Mouse (Mus musculus): Measurements from ENCODE around the gene Smtn.
A peak's percentile ranks its signal among the peaks of the same experiment; 100 is the strongest.

Gene Smtn

GRCm38 (mm10) chr11:3540451-3541085, at the start of gene Smtn:
TSS of gene Smtn (minus strand) at chr11:3540612.
- peak; percentile 90 for DNase-seq

GRCm38 (mm10) chr11:3588036-3588672, 47.7 kb upstream of the Smtn start:
- no peak for DNase-seq

GRCm38 (mm10) chr11:3587350-3587749, 46.9 kb upstream of the Smtn start:
- peak; percentile 92 for DNase-seq

GRCm38 (mm10) chr11:3585983-3586618, 45.7 kb upstream of the Smtn start:
- no peak for DNase-seq

- no peak for DNase-seq
Measured at GRCm38 (mm10) chr11:3583127-3583526, 42.7 kb upstream of the Smtn start.

GRCm38 (mm10) chr11:3581908-3582307, 41.5 kb upstream of the Smtn start:
- no peak for DNase-seq

GRCm38 (mm10) chr11:3580306-3581084, 40.1 kb upstream of the Smtn start:
- DNase-seq: peak; percentile 92

- DNase-seq: peak; percentile 90
Measured at GRCm38 (mm10) chr11:3578050-3578725, 37.8 kb upstream of the Smtn start.

GRCm38 (mm10) chr11:3575238-3575637, 34.8 kb upstream of the Smtn start:
- peak; percentile 98 for DNase-seq

- DNase-seq: peak; percentile 100
Measured at GRCm38 (mm10) chr11:3573092-3573491, 32.7 kb upstream of the Smtn start.

GRCm38 (mm10) chr11:3572181-3572580, 31.8 kb upstream of the Smtn start:
- peak; percentile 96 for DNase-seq

GRCm38 (mm10) chr11:3570321-3570720, 29.9 kb upstream of the Smtn start:
- DNase-seq: peak; percentile 93

- no peak for DNase-seq
Measured at GRCm38 (mm10) chr11:3567896-3568295, 27.5 kb upstream of the Smtn start.

GRCm38 (mm10) chr11:3566018-3566417, 25.6 kb upstream of the Smtn start:
- DNase-seq: no peak

GRCm38 (mm10) chr11:3564451-3564850, 24.0 kb upstream of the Smtn start:
- peak; percentile 94 for DNase-seq

GRCm38 (mm10) chr11:3563853-3564252, 23.4 kb upstream of the Smtn start:
- peak; percentile 89 for DNase-seq

- DNase-seq: peak; percentile 96
Measured at GRCm38 (mm10) chr11:3560202-3560601, 19.8 kb upstream of the Smtn start.

- no peak for DNase-seq
Measured at GRCm38 (mm10) chr11:3557852-3558251, 17.4 kb upstream of the Smtn start.

GRCm38 (mm10) chr11:3554976-3555375, 14.6 kb upstream of the Smtn start:
- no peak for DNase-seq

- peak; percentile 96 for DNase-seq
Measured at GRCm38 (mm10) chr11:3549791-3550190, 9.4 kb upstream of the Smtn start.

GRCm38 (mm10) chr11:3548564-3549295, 8.3 kb upstream of the Smtn start:
- DNase-seq: no peak

- peak; percentile 95 for DNase-seq
Measured at GRCm38 (mm10) chr11:3547969-3548368, 7.6 kb upstream of the Smtn start.

All from heart, adult 11 months (tissue).